Mouse (Mus musculus) layer of hippocampus, postnatal 10 days (tissue): ENCODE measurements at regions not wholly inside any gene's neighbourhood (a gene's known extent, or its start where the extent isn't known, plus 50 kb on each side); places are given as distances from the start of the nearest gene placed in this dataset.

Source experiments
- DNase-seq, 2 experiments: peaks; one replicate each; pipeline ENCODE4 v3.0.0; 2021; ENCODE audit warnings: low spot score in 2 of 2

DNA sequence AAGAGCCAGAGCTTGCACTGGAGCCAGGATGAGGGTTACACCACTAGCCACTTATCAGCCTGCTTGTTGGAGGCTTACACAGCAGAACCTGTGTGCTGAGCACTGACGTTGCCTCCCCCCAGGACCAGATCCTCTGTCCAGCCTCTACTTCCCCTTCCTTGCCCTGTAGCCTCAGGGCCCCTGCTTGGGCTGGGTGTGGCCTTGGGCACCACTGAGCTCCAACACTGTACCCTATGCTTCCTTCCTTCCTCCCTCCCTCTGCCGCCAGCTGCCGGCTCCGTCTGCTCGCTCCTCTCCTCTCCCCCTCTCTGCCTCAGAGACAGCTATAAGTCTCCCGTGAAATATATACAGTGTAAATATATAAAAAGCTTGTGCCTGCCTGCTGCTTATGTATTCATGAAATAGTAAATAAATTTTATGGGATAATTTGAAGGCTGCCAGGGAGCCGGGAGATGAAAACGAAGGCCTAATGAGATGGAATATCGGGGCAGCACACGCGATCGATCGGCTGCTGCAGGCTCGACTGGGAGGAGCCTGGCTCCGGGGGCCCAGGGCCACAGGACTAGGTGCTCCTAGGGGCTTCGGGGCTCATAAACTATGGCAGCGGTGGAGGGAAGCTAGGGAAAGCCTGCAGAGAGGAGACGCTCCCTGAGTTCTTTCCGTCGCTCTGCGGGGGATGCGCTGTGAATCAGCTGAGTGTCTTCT is 135.6 kb downstream of the Rbm19 start:
- DNase-seq = peak in 1 of 2 experiments; percentile 34

DNA sequence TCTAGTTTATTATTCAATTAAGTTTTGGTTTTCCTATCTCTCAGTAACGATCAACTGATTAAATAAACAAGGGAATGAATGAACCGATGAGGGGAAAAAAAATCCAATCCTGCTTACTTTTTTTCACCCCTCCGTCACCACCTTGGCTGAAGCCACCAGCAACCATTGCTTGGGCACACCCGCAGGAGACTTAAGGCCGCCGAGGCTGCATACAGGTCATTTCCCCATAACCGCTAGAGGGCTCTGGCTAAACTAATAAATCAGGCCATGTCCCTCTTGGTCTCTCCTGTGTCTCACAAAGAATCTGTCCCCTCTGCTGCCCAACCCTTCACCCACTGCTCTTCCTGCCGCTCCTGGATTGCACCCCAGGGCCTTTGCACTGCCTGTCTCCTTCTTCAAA is 136.3 kb downstream of the Rbm19 start:
- peak in 1 of 2 experiments; percentile 41 for DNase-seq

- DNase-seq = no peak
Observed at GRCm38 (mm10) chr5:120262715-120263273, 146.5 kb downstream of the Rbm19 start.

DNA sequence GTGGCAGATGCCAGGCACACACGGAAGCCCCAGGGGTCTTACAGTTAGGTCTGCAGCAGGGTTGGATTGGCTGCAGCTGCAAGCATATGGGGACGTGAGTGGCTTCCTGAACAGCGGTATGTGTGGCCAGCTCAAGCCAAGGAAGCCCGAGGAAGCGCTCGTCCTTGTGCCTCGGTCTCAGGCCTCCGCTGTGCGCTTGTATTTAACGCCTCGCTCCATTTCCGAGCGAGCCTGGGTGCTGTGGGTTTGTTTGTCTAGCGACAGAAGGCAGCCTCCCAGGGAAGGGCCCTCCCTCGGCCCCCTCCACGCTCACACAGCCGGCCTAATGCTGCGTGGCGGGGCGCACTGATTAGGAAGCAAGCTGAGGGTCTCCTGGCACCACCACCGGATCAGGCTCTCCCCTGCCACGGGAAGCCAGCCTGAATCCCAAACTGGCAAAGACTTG is 153.2 kb downstream of the Rbm19 start:
- DNase-seq = peak; percentile 43 to 55

- DNase-seq = peak in 1 of 2 experiments; percentile 29
Observed at GRCm38 (mm10) chr5:120270887-120271616, 154.8 kb downstream of the Rbm19 start.

GRCm38 (mm10) chr5:120276229-120276628 is 155.3 kb upstream of the Lhx5 start:
- DNase-seq = no peak

- DNase-seq = no peak
Observed at GRCm38 (mm10) chr5:120280321-120280720, 151.2 kb upstream of the Lhx5 start.

DNA sequence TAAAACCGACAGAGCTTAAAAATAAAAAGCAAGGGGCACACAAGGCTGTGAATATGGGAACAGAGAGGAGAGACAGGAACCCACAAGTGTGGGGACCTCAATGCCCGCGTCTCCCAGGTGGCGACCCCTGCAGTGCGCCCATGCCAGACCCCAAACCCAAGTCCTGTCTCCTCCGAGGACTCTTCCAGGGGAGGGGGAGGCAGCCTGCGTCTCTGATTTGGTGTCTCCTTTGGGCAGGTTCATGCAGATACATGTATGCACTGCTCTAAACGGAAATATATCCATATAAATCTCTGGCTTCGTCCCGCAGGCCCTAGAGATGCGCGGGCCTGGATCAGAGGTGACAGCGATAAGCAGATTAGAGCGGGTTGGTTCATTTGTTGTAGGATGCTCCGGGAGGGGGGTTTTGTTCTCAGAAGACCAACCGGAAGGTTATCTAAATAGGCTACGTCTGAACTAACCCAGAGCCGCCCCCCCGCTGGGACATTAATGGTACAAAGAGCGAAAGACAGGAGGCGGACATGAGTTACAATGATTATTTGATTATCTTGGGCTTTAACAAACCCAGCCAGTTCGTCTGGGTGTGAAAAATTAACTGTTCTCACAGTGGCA is 150.4 kb upstream of the Lhx5 start:
- no peak for DNase-seq

DNA sequence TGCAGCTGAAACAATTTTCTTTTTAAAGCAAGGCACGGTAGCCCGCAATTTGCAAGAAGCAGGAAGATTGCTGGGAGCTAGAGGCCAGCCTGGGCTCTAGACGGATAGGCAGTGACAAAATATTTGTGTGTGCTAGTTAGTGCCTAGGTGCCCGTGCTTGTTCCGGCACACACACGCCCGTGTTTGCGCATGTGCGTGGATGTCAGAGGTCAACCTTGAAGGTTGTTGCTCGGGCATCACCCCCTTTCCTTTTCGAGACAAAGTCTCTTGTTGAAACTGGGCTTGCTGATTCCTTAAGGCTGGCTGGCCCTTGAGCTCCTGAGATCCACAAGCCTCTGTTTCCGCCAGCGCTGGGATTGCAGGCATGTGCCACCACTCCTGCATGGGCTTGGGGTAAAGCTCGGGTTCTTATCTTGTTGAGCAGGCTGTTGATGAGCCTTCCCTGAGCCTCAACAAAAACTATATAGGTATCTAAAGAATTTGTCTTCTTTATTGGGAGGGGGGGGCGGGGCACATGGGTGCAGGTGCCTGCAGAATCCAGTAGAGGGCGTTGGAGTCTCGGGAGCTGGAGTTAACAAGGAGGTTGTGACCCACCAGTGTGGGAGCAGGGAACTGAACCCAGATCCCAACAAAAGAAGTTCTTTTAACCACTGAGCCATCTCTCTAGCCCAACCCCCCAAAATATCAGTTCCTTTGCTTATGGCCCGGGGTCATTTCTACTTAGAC is 149.5 kb upstream of the Lhx5 start:
- no peak for DNase-seq

- DNase-seq = no peak
Observed at GRCm38 (mm10) chr5:120284625-120285024, 146.9 kb upstream of the Lhx5 start.

DNA sequence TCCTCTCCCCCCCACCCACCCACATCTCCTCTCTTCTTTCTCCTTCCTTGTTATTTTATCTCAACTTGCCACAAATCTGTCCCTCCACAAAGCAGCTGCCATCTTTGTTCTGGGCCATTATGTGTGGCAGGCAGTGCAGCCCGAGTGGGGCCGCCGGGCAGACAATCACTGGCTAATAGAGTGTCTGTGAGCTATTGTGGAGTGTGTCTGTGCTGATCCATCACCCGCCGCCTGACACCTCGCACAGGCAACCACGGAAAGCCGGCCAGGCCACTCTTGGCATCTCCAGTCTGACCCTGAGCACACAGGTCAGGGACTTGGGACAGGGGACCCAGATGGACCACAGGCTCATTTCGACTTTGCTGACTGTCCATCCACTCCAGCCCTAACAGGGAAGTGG is 146.5 kb upstream of the Lhx5 start:
- no peak for DNase-seq

GRCm38 (mm10) chr5:120286787-120287186 is 144.7 kb upstream of the Lhx5 start:
- no peak for DNase-seq

DNA sequence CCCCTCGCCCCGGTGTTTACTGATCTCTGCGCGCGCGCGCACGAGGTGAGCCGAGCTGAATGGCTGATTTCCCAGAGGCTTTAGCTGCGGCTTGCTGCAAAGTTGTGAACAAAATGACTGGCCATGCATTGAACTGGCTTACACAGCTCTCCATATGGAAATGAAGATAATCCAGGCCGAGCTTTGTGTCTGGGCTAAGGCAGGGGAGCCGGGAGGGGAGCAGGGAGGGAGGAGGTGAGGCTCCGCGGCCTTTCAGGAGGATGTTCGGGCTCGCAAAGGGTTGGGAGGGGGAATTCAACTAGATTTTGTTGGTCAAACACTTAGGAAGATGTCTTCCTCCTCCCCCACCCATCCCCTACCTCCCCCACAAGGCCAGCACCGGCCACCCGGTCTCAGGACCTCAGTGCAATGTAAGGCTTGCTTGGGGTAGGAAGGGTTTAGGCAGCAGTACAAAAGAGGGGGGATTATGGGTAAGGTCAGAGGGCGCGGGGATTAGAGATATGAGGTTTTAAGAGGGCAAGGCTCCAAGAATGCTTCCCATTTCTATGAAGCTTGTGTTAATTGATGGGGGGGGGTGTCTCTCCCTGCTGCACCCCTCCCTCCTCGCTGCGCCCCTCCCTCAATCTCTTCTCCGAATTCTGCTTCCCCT is 143.3 kb upstream of the Lhx5 start:
- DNase-seq = no peak

- no peak for DNase-seq
Observed at GRCm38 (mm10) chr5:120294526-120295078, 136.9 kb upstream of the Lhx5 start.

- DNase-seq = no peak
Observed at GRCm38 (mm10) chr5:120297190-120297589, 134.3 kb upstream of the Lhx5 start.

- DNase-seq = no peak
Observed at GRCm38 (mm10) chr5:120297665-120298282, 133.7 kb upstream of the Lhx5 start.

- DNase-seq = no peak
Observed at GRCm38 (mm10) chr5:120301672-120302071, 129.8 kb upstream of the Lhx5 start.

DNA sequence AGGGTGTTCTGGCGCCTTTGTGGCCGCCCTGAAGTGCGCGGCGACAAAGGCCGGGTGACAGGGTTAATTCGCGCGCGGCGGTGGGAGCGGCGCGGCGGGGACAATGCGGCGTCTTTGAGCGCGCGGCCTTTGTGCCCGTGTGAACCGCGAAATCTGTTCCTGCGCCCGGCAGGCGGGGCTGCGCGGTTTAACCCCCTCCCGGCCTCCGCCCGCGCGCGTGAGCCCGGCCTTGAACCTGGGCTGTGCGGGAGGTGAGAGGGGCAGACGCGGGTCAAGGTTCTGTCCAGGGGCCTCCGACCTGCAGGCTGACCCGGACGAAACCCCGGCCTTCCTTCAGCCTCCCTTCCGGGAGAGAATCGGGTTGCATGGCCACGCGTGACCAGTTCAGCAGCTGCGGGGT is 129.2 kb upstream of the Lhx5 start:
- DNase-seq = no peak

DNA sequence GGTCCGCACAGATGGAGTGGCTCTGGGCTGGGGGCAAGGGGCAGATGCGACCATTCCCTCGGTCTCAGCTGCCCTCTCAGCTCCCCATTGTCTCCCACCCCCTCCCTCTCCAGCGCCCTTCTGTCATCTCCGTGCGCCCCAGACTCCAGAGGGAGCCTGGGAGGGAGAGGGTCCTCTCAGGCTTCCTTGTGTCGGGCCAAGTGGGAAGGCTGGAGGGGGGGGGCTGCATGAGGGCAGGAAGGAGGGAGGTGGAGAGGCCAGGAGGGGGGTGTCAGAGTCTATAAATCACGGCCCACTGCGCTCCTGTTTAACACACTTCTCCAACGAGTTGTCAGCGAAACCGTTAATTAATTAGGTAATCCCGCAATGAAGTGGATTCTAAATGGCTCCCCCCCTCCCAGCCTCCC is 127.2 kb upstream of the Lhx5 start:
- DNase-seq = no peak

DNA sequence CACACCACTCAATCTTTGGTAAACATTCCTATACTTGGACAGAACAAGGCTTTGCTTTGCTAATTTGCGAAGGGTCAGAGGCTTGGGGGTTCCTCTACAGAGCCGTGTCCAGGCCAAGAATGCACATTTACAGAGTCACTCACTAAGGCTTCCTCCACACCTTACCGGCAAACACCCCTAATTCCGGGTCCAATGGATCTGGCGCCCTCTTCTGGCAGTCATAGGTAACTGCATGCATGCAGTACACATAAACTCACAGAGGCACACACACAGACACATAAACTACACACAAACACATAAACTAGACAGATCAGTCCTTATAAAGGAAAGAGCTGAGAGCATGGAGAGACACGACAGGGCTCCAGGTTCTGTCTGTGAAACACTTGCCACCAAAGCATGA is 119.2 kb upstream of the Lhx5 start:
- no peak for DNase-seq
